Mouse (Mus musculus) ovary, postnatal 14 days (tissue): ENCODE results near the gene Hils1.
"Not testable (repeated sequence)": the region's sequence is repeated elsewhere in the genome, so short reads cannot be mapped to it uniquely, and the experiment has no call there.

Source experiments
- DNase-seq: peaks from one replicate; pipeline ENCODE4 v3.0.0; 2022; ENCODE audit warnings: low spot score

The Hils1 gene

GRCm38 (mm10) chr11:94955103-94955502, 12.3 kb upstream of the Hils1 start:
- DNase-seq: no peak

GRCm38 (mm10) chr11:94957693-94958064, 9.7 kb upstream of the Hils1 start:
- DNase-seq: no peak

GRCm38 (mm10) chr11:94958065-94958858, 9.1 kb upstream of the Hils1 start:
- DNase-seq: peak; percentile 63

- no peak for DNase-seq
Measured at GRCm38 (mm10) chr11:94962534-94963101, 4.8 kb upstream of the Hils1 start.

GRCm38 (mm10) chr11:94968187-94968586, 794 bp downstream of the Hils1 start:
- DNase-seq: no peak

GRCm38 (mm10) chr11:94969709-94970108, 2.3 kb downstream of the Hils1 start:
- DNase-seq: not testable (repeated sequence)

GRCm38 (mm10) chr11:94970210-94970943, 3.0 kb downstream of the Hils1 start:
- peak; percentile 85 for DNase-seq

- no peak for DNase-seq
Measured at GRCm38 (mm10) chr11:94971895-94972615, 4.7 kb downstream of the Hils1 start.

- no peak for DNase-seq
Measured at GRCm38 (mm10) chr11:94972887-94973286, 5.5 kb downstream of the Hils1 start.

GRCm38 (mm10) chr11:94973313-94973712, 5.9 kb downstream of the Hils1 start:
- no peak for DNase-seq

- no peak for DNase-seq
Measured at GRCm38 (mm10) chr11:94974951-94975350, 7.6 kb downstream of the Hils1 start.

GRCm38 (mm10) chr11:94976199-94976598, 8.8 kb downstream of the Hils1 start, which contains the start of gene Sgca:
TSS of gene Sgca (minus strand) at chr11:94976327.
- no peak for DNase-seq

- DNase-seq: no peak
Measured at GRCm38 (mm10) chr11:94978178-94978915, 11.0 kb downstream of the Hils1 start.

- DNase-seq: peak; percentile 98
Measured at GRCm38 (mm10) chr11:94978947-94979346, 11.6 kb downstream of the Hils1 start.

- DNase-seq: no peak
Measured at GRCm38 (mm10) chr11:94979462-94980179, 12.2 kb downstream of the Hils1 start.

GRCm38 (mm10) chr11:94985140-94985539, 17.7 kb downstream of the Hils1 start:
- DNase-seq: no peak

GRCm38 (mm10) chr11:94985822-94986221, 18.4 kb downstream of the Hils1 start:
- no peak for DNase-seq

GRCm38 (mm10) chr11:94986435-94986834, 19.0 kb downstream of the Hils1 start:
- no peak for DNase-seq

- no peak for DNase-seq
Measured at GRCm38 (mm10) chr11:94987341-94987740, 19.9 kb downstream of the Hils1 start.

GRCm38 (mm10) chr11:94987851-94988250, 20.5 kb downstream of the Hils1 start:
- no peak for DNase-seq
